Mouse (Mus musculus) right cerebral cortex, postnatal 14 days (tissue): ENCODE results near the gene Il5.

ENCODE experiments used
- DNase-seq: peaks from one replicate; pipeline ENCODE4 v3.0.0; 2022

Il5 gene

DNA sequence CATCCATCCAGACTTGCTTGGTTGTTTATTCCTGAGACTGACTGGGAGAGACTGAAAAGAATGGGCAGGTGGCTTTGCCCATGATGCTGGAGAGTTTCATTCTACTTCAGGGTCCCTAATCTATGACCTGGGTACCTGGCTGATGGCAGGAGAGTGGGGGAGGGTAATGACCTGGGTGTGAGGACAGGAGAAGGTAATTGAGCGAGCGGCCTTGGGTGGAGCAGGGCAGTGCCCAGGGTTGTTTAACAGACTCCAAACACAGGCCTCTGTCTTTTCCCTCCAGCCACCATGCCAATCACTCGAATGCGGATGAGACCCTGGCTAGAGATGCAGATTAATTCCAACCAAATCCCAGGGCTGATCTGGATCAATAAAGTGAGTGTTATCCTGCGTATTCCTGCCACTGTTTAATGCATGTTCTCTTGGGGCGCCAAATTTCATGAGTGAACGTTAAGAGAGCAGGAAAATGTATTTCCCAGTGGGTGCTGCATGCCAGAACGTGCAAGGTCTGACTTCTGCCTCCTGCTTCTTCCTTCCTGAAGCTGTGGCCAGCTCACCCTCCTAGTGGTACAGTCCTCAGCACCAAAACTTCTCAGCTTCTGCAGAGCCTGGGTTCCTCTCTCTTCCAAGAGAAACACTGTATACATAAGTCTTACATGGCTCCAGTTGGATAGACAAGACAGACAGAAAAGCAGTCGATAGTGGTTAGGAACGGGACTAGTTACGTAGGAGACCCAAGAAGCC lies 50.6 kb downstream of the Il5 start:
- DNase-seq, result no peak

DNA sequence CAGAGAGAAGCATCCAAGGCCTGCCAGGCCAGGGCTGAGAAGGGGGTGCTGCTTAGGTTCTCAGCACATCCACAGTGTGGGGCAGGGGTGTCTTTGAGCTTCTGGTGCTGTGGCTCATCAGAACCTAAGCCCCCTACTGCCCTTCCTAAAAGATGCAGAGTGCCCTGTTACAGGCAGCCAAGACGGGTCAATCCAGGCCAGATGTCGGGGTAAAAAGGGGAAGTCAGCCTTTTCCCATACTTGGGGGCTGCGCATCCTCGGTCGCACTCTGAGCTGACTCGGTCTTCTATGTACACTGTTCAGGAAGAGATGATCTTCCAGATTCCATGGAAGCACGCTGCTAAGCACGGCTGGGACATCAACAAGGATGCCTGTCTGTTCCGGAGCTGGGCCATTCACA lies 51.9 kb downstream of the Il5 start:
- DNase-seq, result no peak

DNA sequence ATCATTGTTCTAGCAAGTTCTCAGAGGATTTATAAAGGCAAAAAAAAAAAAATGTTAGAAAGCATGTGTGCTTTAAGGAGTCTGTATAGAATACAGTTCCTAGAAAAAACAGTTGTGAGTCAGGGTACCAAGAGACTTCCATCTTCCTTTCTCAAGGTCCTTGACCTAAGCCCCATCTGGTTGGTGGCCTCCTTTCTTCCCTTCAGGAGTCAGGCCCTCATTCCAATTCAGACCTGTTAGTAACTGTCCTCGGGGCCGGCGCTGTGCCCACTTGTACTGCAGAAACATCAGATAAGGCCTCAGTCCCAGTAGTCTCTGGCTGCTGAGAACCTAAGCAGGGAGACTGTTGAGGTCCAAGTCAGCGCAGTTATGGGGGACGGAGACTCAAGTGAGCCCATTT lies 52.5 kb downstream of the Il5 start, which contains the start of gene Gm17334:
TSS of gene Gm17334 (minus strand) at position 101 of the 400 bp plus-strand sequence.
- DNase-seq, result no peak

DNA sequence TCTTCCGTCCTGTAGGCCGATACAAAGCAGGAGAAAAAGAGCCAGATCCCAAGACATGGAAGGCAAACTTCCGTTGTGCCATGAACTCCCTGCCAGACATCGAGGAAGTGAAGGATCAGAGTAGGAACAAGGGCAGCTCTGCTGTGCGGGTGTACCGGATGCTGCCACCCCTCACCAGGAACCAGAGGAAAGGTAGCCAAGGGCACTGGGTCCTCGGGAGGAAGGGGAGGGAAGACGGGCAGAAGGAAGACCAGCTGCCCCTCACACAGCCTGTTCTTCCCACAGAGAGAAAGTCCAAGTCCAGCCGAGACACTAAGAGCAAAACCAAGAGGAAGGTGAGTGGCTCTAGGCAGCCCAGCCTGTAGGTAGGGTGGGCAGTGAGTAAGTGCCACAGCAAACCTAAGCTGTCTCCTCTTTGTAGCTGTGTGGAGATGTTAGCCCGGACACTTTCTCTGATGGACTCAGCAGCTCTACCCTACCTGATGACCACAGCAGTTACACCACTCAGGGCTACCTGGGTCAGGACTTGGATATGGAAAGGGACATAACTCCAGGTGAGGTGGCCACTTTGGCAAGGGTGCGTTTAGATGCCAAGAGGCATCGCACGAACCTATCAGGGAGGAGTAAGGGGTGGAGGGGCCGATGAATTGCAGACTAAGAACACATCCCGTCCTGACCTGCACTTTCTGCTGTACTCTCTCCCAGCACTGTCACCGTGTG lies 53.2 kb downstream of the Il5 start:
- no peak for DNase-seq
